Mouse (Mus musculus) C2C12 (cell line): ENCODE data around the gene Caly. TPM values are rescaled to one million over a fixed set of nuclear protein-coding genes. Genes with fewer than 3 reads are reported as not detected.

Source experiments
- H3K27me3 ChIP-seq: one replicate; pipeline ENCODE4 v1.6.1; 2011; ENCODE audit not compliant: control insufficient read depth, insufficient read depth, insufficient read length
- H3K36me3 ChIP-seq: one replicate; pipeline ENCODE4 v1.6.1; 2011; ENCODE audit not compliant: control insufficient read depth, insufficient read depth
- H3K4me3 ChIP-seq: one replicate; pipeline ENCODE4 v1.5.1; 2011; ENCODE audit warnings: mild to moderate bottlenecking, control low read depth; ENCODE audit not compliant: poor library complexity, insufficient read depth, severe bottlenecking
- H3K79me2 ChIP-seq: one replicate; pipeline ENCODE4 v1.6.1; 2011; ENCODE audit not compliant: control insufficient read depth, insufficient read depth
- H3K79me3 ChIP-seq: one replicate; pipeline ENCODE4 v1.6.1; 2011; ENCODE audit warnings: low read depth, control low read depth
- H3ac ChIP-seq: one replicate; pipeline ENCODE3; 2011; ENCODE audit warnings: low read depth; ENCODE audit not compliant: control insufficient read depth, insufficient read length
- CEBPB ChIP-seq: IDR thresholded peaks from one replicate; pipeline ENCODE4 v1.6.1; 2011; ENCODE audit warnings: low read depth, mild to moderate bottlenecking, control low read depth, moderate library complexity
- CTCF ChIP-seq: IDR thresholded peaks from one replicate; pipeline ENCODE4 v1.5.1; 2011; ENCODE audit not compliant: control insufficient read depth, insufficient read depth, insufficient read length
- FOSL1 ChIP-seq: IDR thresholded peaks from one replicate; pipeline ENCODE4 v1.8.0; 2011; ENCODE audit warnings: mild to moderate bottlenecking, low read length; ENCODE audit not compliant: poor library complexity, insufficient read depth, severe bottlenecking
- MAX ChIP-seq: IDR thresholded peaks from one replicate; pipeline ENCODE4 v1.6.1; 2011; ENCODE audit warnings: mild to moderate bottlenecking, control low read depth
- MYOD1 ChIP-seq: IDR thresholded peaks from one replicate; pipeline ENCODE4 v1.6.1; 2011; ENCODE audit warnings: low read depth; ENCODE audit not compliant: control insufficient read depth, insufficient read length
- MYOG ChIP-seq: IDR thresholded peaks from one replicate; pipeline ENCODE4 v1.6.1; 2011; ENCODE audit not compliant: control insufficient read depth, insufficient read length; ENCODE audit errors: extremely low read depth
- USF1 ChIP-seq: IDR thresholded peaks from one replicate; pipeline ENCODE4 v1.6.1; 2011; ENCODE audit warnings: low read depth, mild to moderate bottlenecking, control low read depth, moderate library complexity
- polyA plus RNA-seq: library from polyadenylated mRNA; unstranded; fragments of >200 nt; fragmentation: generic; extraction: Trizol; gene quantifications from one replicate; pipeline ENCODE4 v1.2.1, GENCODE M21; 2012; ENCODE audit warnings: missing spikeins

Caly gene
- polyA plus RNA-seq, 1 experiment = not detected

GRCm38 (mm10) chr7:140094954-140095353, 12.6 kb upstream of the Caly start:
- Histone ChIP-seq H3ac (no peak overlapping the region), H3K79me2 (no peaks in the 10 kb centered on the region), H3K4me3 (no peak overlapping the region), H3K27me3 (no peaks in the 10 kb centered on the region), H3K36me3 (no peaks in the 10 kb centered on the region), H3K79me3 (no peaks in the 10 kb centered on the region)
- TF ChIP-seq MYOD1 = no peak
- no peak for TF ChIP-seq MYOG
- TF ChIP-seq MAX = no peak
- TF ChIP-seq CTCF = no peak
- no peak for TF ChIP-seq FOSL1
- no peak for TF ChIP-seq CEBPB
- no peak for TF ChIP-seq USF1

- Histone ChIP-seq H3K79me3 (no peaks in the 10 kb centered on the region), H3K4me3 (no peak within 1 kb of the TSS), H3K36me3 (no peaks in the 10 kb centered on the region), H3ac (no peak within 1 kb of the TSS), H3K27me3 (no peaks in the 10 kb centered on the region), H3K79me2 (no peaks in the 10 kb centered on the region)
- no peak for TF ChIP-seq MAX
- no peak for TF ChIP-seq CEBPB
Measured at GRCm38 (mm10) chr7:140092924-140093528, 10.7 kb upstream of the Caly start, which contains the start of gene Prap1. Prap1 (plus strand) TSS chr7:140093395.

- Histone ChIP-seq H3K4me3 (no peak overlapping the region), H3K36me3 (no peaks in the 10 kb centered on the region), H3K79me2 (no peaks in the 10 kb centered on the region), H3ac (no peak overlapping the region), H3K79me3 (no peaks in the 10 kb centered on the region), H3K27me3 (no peaks in the 10 kb centered on the region)
- TF ChIP-seq FOSL1 (no peak), CEBPB (no peak), MYOG (no peak), CTCF (no peak), MYOD1 (no peak), USF1 (no peak), MAX (no peak)
Measured at GRCm38 (mm10) chr7:140090601-140091000, 8.3 kb upstream of the Caly start.

- Histone ChIP-seq H3ac (no peak overlapping the region), H3K4me3 (no peak overlapping the region), H3K36me3 (no peaks in the 10 kb centered on the region), H3K79me2 (no peaks in the 10 kb centered on the region), H3K27me3 (no peaks in the 10 kb centered on the region), H3K79me3 (no peaks in the 10 kb centered on the region)
- TF ChIP-seq MYOD1 (no peak), MYOG (no peak), CTCF (no peak), FOSL1 (no peak), CEBPB (no peak), MAX (no peak)
Measured at GRCm38 (mm10) chr7:140081408-140082241, 723 bp downstream of the Caly start.

- TF ChIP-seq CEBPB = no peak
- no peak for TF ChIP-seq MYOD1
- TF ChIP-seq FOSL1 = no peak
- TF ChIP-seq USF1 = no peak
- no peak for TF ChIP-seq MAX
- no peak for TF ChIP-seq CTCF
- TF ChIP-seq MYOG = no peak
- Histone ChIP-seq H3ac (no peak overlapping the region), H3K36me3 (no peaks in the 10 kb centered on the region), H3K4me3 (no peak overlapping the region), H3K79me3 (no peaks in the 10 kb centered on the region), H3K79me2 (no peaks in the 10 kb centered on the region), H3K27me3 (no peaks in the 10 kb centered on the region)
Measured at GRCm38 (mm10) chr7:140080503-140081156, 1.7 kb downstream of the Caly start.
